Mouse (Mus musculus) lung, embryonic 14.5 days (tissue): Measurements from ENCODE around the gene Gm10272. TPM values are rescaled to one million over a fixed set of nuclear protein-coding genes. Genes with fewer than 3 reads are reported as not detected.
A peak's percentile ranks its signal among the peaks of the same experiment; 100 is the strongest.

Source experiments
- ATAC-seq: fragments of 200-750 bp; cut with Nextera tagmentation; 2 replicates; pipeline ENCODE4 v1.8.0; 2017; ENCODE audit warnings: mild to moderate bottlenecking, moderate TSS enrichment, moderate library complexity; ENCODE audit not compliant: insufficient read depth
- DNase-seq: peaks from one replicate; pipeline ENCODE4 v3.0.0-alpha.2; 2015
- H3K27ac ChIP-seq: fragments of 300-500 bp; sonication (generic); 2 replicates; pipeline ENCODE4 v1.5.1; 2014; ENCODE audit warnings: low read depth, mild to moderate bottlenecking, moderate library complexity
- H3K27me3 ChIP-seq: fragments of 300-500 bp; sonication (generic); 2 replicates; pipeline ENCODE4 v1.6.1; 2014; ENCODE audit warnings: low read length, control low read depth; ENCODE audit not compliant: insufficient read depth
- H3K36me3 ChIP-seq: fragments of 300-500 bp; sonication (generic); 2 replicates; pipeline ENCODE4 v1.6.1; 2014; ENCODE audit warnings: control low read depth; ENCODE audit not compliant: insufficient read depth
- H3K4me1 ChIP-seq: fragments of 300-500 bp; sonication (generic); 2 replicates; pipeline ENCODE4 v1.6.1; 2014; ENCODE audit warnings: antibody characterized with exemption, control low read depth; ENCODE audit not compliant: insufficient read depth
- H3K4me2 ChIP-seq: fragments of 300-500 bp; sonication (generic); 2 replicates; pipeline ENCODE4 v1.6.1; 2014; ENCODE audit warnings: mild to moderate bottlenecking
- H3K4me3 ChIP-seq: fragments of 300-500 bp; sonication (generic); 2 replicates; pipeline ENCODE4 v1.5.1; 2014; ENCODE audit warnings: low read depth, low read length
- H3K9ac ChIP-seq: fragments of 300-500 bp; sonication (generic); 2 replicates; pipeline ENCODE4 v1.6.1; 2014
- H3K9me3 ChIP-seq: fragments of 300-500 bp; sonication (generic); 2 replicates; pipeline ENCODE4 v1.6.1; 2016; ENCODE audit warnings: low read depth, low read length, control low read depth
- CTCF ChIP-seq: IDR thresholded peaks from 2 replicates; pipeline ENCODE4 v1.5.1; 2016; ENCODE audit warnings: antibody characterized with exemption, low read depth
- WGBS: fragments of 180-500 bp; shearing (Covaris S2); extraction: QIAGEN DNeasy Blood & Tissue Kit; methylation state at CpG from one replicate; pipeline ENCODE4 v1.1.7; 2014; 5-methylcytosine and 5-hydroxymethylcytosine counted together
- polyA plus RNA-seq: library from polyadenylated mRNA; unstranded; fragments of >200 nt; fragmentation: Nextera tagmentation; extraction: Ambion mirVana; gene quantifications from 2 replicates; pipeline ENCODE4 v1.2.1, GENCODE M21; 2014

Gm10272 gene
- not detected in 2 replicates for polyA plus RNA-seq

DNA sequence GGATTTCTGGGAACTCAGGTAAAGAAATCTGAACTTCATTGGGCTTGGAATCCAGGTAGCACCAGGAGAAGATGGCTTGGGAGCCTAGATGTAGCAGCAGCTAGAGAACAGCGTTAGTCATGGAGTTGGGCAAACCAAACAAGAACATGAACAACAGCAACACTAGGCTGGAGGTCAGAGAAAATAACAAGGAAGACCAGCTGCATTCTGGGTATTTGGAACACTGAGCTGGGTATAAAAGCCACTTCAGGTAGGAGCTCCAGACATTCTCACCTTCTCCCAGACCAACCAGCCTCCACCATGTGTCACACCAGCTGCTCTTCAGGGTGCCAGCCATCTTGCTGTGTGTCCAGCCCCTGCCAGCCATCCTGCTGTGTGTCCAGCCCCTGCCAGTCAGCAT is at the start of gene Gm10272:
Gene Gm10272, plus strand, starts transcription at position 301 of the 400 bp plus-strand sequence.
- DNase-seq: no peak
- Histone ChIP-seq H3K27ac (no peak within 1 kb of the TSS), H3K9ac (no peak within 1 kb of the TSS), H3K27me3 (no peaks in the 10 kb centered on the region), H3K4me2 (no peak within 1 kb of the TSS), H3K4me1 (no peaks in the 10 kb centered on the region), H3K9me3 (no peaks in the 10 kb centered on the region), H3K4me3 (no peak within 1 kb of the TSS), H3K36me3 (no peaks in the 10 kb centered on the region)
- no peak for ATAC-seq
- no peak for TF ChIP-seq CTCF
- WGBS: 97% methylated on average over 1 of the region's 1 CpGs

DNA sequence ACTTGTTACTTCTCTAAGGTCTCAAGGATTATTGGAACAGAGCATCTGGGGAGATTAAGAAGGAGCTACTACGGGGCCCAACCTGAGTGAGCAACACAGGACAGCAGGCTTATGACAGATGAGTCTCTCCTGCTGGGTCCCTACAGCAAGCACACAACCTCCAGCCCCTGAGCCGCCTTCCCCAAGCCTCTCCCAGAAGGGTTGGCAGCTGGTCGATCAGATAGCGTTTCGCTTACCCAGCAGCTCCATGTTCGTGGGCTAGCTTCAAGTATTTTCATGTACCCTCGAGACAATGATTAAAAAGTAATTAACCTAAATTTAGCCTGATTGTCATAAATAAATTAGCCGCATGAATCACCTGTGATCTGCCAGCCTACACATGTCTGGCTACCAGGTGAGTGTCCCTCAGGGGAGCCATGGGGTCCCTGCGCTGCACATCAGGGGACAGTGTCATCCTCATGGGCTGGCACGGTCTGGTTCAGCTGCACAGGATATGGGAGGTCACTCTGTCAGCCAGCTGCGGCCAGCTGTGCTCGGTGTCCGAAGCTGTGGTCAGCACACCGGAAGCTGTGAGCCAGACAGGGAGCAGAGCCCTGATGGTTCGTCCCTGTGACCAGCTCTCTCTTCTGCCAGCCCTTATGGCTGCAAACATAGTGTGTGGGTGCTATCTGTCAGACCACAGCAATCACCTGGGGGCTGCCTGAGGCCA is 48.0 kb upstream of the Gm10272 start:
- H3K4me2 ChIP-seq: no peak overlapping the region
- H3K4me1 ChIP-seq: 0 out of 2 replicates have a peak, but pooled peaks cover 7% of the 10 kb centered on the region

DNA sequence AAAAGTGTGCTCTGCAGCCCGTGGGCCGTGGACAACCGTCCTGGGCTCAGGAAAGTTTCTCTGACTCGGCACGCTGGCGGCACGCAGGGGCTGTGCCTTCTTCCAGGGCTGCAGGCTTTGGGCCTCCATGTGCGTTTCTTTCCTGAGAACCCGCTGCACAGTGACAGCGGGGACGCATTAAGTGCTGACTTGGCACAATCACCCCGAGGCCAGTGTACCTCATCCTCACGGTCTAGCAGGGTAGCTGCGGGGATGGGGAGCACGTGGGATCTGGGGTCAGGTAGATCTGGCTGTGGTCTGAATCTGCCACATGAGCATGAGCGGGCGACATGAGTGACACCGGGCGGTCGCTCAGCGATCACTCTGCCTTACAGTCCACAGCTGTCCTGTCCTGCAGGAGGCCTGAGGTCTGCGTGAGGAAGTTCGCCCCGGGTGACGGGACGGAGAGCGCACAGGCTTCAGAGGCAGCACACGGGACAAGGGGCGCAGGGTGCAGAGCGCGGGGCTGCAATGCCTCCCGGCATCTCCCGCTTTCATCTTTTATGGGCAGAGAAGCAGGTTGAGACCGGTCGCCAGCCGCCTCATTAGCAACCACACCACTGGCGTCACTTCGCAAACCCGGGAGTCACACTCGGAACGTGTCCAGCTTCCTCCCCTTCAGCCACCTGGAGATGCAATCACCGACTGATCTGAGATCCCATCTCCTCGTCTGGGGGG is 42.3 kb upstream of the Gm10272 start:
- Histone ChIP-seq H3K4me1 (no peaks in the 10 kb centered on the region), H3K27me3 (no peaks in the 10 kb centered on the region), H3K27ac (no peak overlapping the region), H3K9me3 (no peaks in the 10 kb centered on the region), H3K4me3 (no peak overlapping the region), H3K4me2 (0 out of 2 replicates have a peak overlapping the region, but pooled peaks have one; percentile 15), H3K9ac (no peak overlapping the region), H3K36me3 (no peaks in the 10 kb centered on the region)
- no peak for TF ChIP-seq CTCF
- DNase-seq (no peak), ATAC-seq (no peak)
- WGBS: 31% methylated on average over 43 of the region's 43 CpGs

More for the DNA sequence above, 48.0 kb upstream of the Gm10272 start:
- Histone ChIP-seq H3K27ac (no peak overlapping the region), H3K9ac (no peak overlapping the region), H3K27me3 (no peaks in the 10 kb centered on the region), H3K9me3 (no peaks in the 10 kb centered on the region), H3K4me3 (no peak overlapping the region), H3K36me3 (no peaks in the 10 kb centered on the region)
- ATAC-seq: peak; percentile 80; the same call in 1 of the 2 replicates
- WGBS: 43% methylated on average over 15 of the region's 15 CpGs
- peak; percentile 72 for DNase-seq
- TF ChIP-seq CTCF: no peak

DNA sequence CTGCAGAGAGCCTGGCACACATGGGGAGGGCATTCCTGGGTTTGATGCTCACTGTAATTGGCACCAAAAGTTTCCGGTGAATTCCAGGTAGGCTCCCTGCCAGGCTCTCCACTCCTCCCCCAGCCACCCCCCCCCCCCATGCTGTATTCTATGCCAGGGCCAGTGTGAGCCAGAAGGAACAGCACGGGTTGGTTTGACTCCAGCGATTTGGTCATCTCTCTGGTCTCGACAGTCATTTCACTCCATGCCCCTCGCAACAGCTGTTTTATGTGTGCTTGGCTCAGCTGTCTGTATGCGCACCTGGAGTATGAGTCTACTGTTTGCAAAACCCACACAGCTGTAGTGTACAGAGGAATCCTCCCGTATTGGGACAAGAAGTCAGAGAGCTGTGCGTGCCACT is 40.1 kb upstream of the Gm10272 start:
- ATAC-seq: no peak
- H3K4me3 ChIP-seq: no peak overlapping the region
- H3K4me1 ChIP-seq: no peaks in the 10 kb centered on the region
- no peak overlapping the region for H3K4me2 ChIP-seq
- WGBS: 61% methylated on average over 8 of the region's 8 CpGs
- H3K27me3 ChIP-seq: no peaks in the 10 kb centered on the region
- H3K9me3 ChIP-seq: no peaks in the 10 kb centered on the region
- H3K36me3 ChIP-seq: no peaks in the 10 kb centered on the region
- no peak overlapping the region for H3K27ac ChIP-seq
- TF ChIP-seq CTCF: no peak
- DNase-seq: no peak
- no peak overlapping the region for H3K9ac ChIP-seq

DNA sequence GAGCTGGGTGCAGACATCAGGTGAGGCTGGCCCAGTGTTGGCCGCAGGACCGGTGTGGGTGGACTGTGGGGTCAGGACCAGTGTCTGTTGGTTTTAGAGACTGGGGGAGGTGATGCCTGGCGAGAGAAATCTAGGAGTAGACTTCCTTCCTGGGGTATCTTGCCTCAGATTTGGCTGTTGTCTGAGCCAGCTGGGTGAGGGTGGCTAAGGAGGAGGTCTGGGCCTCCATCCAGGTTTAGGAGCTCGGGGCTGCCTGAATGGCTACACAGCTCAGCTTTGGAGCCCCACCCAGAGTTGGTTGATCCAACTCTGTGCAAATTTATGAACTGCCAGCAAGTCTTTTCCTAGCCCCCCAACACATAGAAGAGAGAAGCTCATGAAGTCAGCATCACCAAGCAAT is 39.0 kb upstream of the Gm10272 start:
- Histone ChIP-seq H3K36me3 (no peaks in the 10 kb centered on the region), H3K9me3 (no peaks in the 10 kb centered on the region), H3K27ac (no peak overlapping the region), H3K4me2 (no peak overlapping the region), H3K4me3 (no peak overlapping the region), H3K4me1 (no peaks in the 10 kb centered on the region), H3K9ac (no peak overlapping the region), H3K27me3 (no peaks in the 10 kb centered on the region)
- ATAC-seq (no peak), DNase-seq (no peak)
- no peak for TF ChIP-seq CTCF
- WGBS: 75% methylated on average over 4 of the region's 4 CpGs

DNA sequence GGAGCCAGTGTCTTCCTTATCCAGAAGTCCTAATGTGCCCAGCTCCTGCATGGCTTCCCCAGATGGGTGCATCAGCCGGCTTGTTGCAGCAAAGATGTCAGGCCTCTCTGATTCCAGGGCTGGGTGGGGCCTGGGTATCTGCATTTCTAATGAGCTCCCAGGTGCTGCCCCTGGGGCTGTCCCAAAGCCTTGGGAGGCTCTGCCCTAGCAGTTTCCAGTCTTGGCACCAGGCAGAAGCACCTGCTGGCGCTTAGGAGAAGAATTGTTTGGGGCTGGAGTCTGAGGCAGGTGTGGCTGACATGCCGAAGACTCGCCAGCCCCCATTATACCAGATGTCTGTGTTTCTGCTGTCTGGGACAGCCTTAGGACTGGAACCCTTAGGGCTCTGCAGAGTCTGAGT is 35.7 kb upstream of the Gm10272 start:
- Histone ChIP-seq H3K36me3 (no peaks in the 10 kb centered on the region), H3K9me3 (no peaks in the 10 kb centered on the region), H3K4me2 (no peak overlapping the region), H3K4me3 (no peak overlapping the region), H3K27ac (no peak overlapping the region), H3K4me1 (no peaks in the 10 kb centered on the region), H3K27me3 (no peaks in the 10 kb centered on the region), H3K9ac (no peak overlapping the region)
- DNase-seq (no peak), ATAC-seq (no peak)
- WGBS: 59% methylated on average over 4 of the region's 4 CpGs
- no peak for TF ChIP-seq CTCF

DNA sequence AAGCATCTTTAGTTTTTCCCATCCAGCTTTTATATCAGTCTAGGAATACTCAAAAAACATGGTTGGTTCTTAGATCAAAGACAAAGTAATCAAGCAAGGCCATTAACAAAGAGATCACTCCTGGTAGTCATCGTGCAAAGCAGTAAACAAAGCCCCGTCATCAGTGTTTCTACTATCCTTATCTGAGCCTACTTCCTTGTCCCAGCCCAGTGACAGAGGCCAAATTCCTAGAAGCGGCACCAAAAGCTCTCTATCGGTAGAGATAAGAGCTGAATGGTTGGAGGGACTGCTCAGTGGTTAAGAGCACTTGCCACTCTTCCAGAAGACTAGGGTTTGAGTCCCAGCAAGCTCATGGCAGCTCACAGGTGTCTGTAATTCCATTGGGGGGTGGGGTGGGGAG is 34.9 kb upstream of the Gm10272 start:
- Histone ChIP-seq H3K27me3 (no peaks in the 10 kb centered on the region), H3K4me3 (no peak overlapping the region), H3K9ac (no peak overlapping the region), H3K27ac (no peak overlapping the region), H3K36me3 (no peaks in the 10 kb centered on the region), H3K4me2 (no peak overlapping the region), H3K4me1 (no peaks in the 10 kb centered on the region), H3K9me3 (no peaks in the 10 kb centered on the region)
- 18% methylated on average over 4 of the region's 4 CpGs for WGBS
- DNase-seq (no peak), ATAC-seq (no peak)
- no peak for TF ChIP-seq CTCF
